Mouse (Mus musculus) forebrain, embryonic 10.5 days (tissue): ENCODE measurements around the gene AC134908.4. TPM values are rescaled to one million over a fixed set of nuclear protein-coding genes. Genes with fewer than 3 reads are reported as not detected.

Source experiments
- DNase-seq: peaks from one replicate; pipeline ENCODE4 v3.0.0-alpha.2; 2017; ENCODE audit warnings: low spot score; ENCODE audit errors: extremely low spot score
- H3K27ac ChIP-seq: fragments of 300-500 bp; sonication (generic); 2 replicates; pipeline ENCODE4 v1.5.1; 2016; ENCODE audit warnings: mild to moderate bottlenecking
- H3K27me3 ChIP-seq: fragments of 300-500 bp; sonication (generic); 2 replicates; pipeline ENCODE4 v1.6.1; 2016; ENCODE audit warnings: mild to moderate bottlenecking; ENCODE audit not compliant: poor library complexity, severe bottlenecking
- H3K36me3 ChIP-seq: fragments of 300-500 bp; sonication (generic); replicated peaks from 2 replicates; pipeline ENCODE4 v1.6.1; 2016; ENCODE audit warnings: mild to moderate bottlenecking, moderate library complexity
- H3K4me1 ChIP-seq: fragments of 300-500 bp; sonication (generic); 2 replicates; pipeline ENCODE4 v1.6.1; 2016
- H3K4me3 ChIP-seq: fragments of 300-500 bp; sonication (generic); 2 replicates; pipeline ENCODE4 v1.5.1; 2016; ENCODE audit warnings: mild to moderate bottlenecking, moderate library complexity
- H3K9me3 ChIP-seq: fragments of 300-500 bp; sonication (generic); 2 replicates; pipeline ENCODE4 v1.6.1; 2016; ENCODE audit warnings: mild to moderate bottlenecking, moderate library complexity
- WGBS: fragments of 180-500 bp; shearing (Covaris S2); methylation state at CpG from one replicate; pipeline ENCODE4 v1.1.7; 2016; 5-methylcytosine and 5-hydroxymethylcytosine counted together
- polyA plus RNA-seq: library from polyadenylated mRNA; unstranded; fragments of >200 nt; fragmentation: Nextera tagmentation; extraction: Ambion mirVana; gene quantifications from 2 replicates; pipeline ENCODE4 v1.2.1, GENCODE M21; 2016

Gene AC134908.4
- polyA plus RNA-seq = 2.4 and 4.0 TPM in 2 replicates

- peaks cover 30% of the 10 kb centered on the region for H3K36me3 ChIP-seq
- WGBS = 1% methylated on average over 6 of the region's 6 CpGs
- H3K27ac ChIP-seq = peak within 1 kb of the TSS; percentile 93
- H3K27me3 ChIP-seq = no peaks in the 10 kb centered on the region
- H3K4me3 ChIP-seq = peak within 1 kb of the TSS; percentile 78
- peak; percentile 90 for DNase-seq
- no peaks in the 10 kb centered on the region for H3K9me3 ChIP-seq
- H3K4me1 ChIP-seq = peaks cover 74% of the 10 kb centered on the region
Measured at GRCm38 (mm10) chr17:25795609-25796092, at the start of gene AC134908.4. AC134908.4 (minus strand) TSS chr17:25795659.

GRCm38 (mm10) chr17:25844396-25844901, 49.0 kb upstream of the AC134908.4 start, which contains the start of gene Rhot2:
Rhot2 (minus strand) TSS chr17:25844851.
- Histone ChIP-seq H3K9me3 (no peaks in the 10 kb centered on the region), H3K4me1 (peaks cover 24% of the 10 kb centered on the region), H3K4me3 (peak within 1 kb of the TSS; percentile 94), H3K36me3 (peaks cover 85% of the 10 kb centered on the region), H3K27ac (peak within 1 kb of the TSS; percentile 93), H3K27me3 (no peaks in the 10 kb centered on the region)
- under 1% methylated on average over 21 of the region's 21 CpGs for WGBS
- DNase-seq = peak; percentile 94

GRCm38 (mm10) chr17:25843636-25844395, 48.4 kb upstream of the AC134908.4 start:
- no peaks in the 10 kb centered on the region for H3K27me3 ChIP-seq
- peaks cover 85% of the 10 kb centered on the region for H3K36me3 ChIP-seq
- no peaks in the 10 kb centered on the region for H3K9me3 ChIP-seq
- 4% methylated on average over 38 of the region's 38 CpGs for WGBS
- peak overlapping the region; percentile 94 for H3K4me3 ChIP-seq
- DNase-seq = no peak
- H3K4me1 ChIP-seq = peaks cover 31% of the 10 kb centered on the region
- peak overlapping the region; percentile 93 for H3K27ac ChIP-seq

- peaks cover 85% of the 10 kb centered on the region for H3K36me3 ChIP-seq
- peak overlapping the region; percentile 94 for H3K4me3 ChIP-seq
- H3K9me3 ChIP-seq = no peaks in the 10 kb centered on the region
- DNase-seq = no peak
- peaks cover 33% of the 10 kb centered on the region for H3K4me1 ChIP-seq
- WGBS = 94% methylated on average over 4 of the region's 4 CpGs
- H3K27ac ChIP-seq = no peak overlapping the region
- no peaks in the 10 kb centered on the region for H3K27me3 ChIP-seq
Measured at GRCm38 (mm10) chr17:25843122-25843521, 47.7 kb upstream of the AC134908.4 start.

GRCm38 (mm10) chr17:25842509-25842908, 47.0 kb upstream of the AC134908.4 start:
- H3K36me3 ChIP-seq = peaks cover 85% of the 10 kb centered on the region
- WGBS = 76% methylated on average over 3 of the region's 3 CpGs
- H3K4me3 ChIP-seq = no peak overlapping the region
- no peak for DNase-seq
- H3K27me3 ChIP-seq = no peaks in the 10 kb centered on the region
- H3K9me3 ChIP-seq = no peaks in the 10 kb centered on the region
- H3K27ac ChIP-seq = no peak overlapping the region
- H3K4me1 ChIP-seq = peaks cover 39% of the 10 kb centered on the region

DNA sequence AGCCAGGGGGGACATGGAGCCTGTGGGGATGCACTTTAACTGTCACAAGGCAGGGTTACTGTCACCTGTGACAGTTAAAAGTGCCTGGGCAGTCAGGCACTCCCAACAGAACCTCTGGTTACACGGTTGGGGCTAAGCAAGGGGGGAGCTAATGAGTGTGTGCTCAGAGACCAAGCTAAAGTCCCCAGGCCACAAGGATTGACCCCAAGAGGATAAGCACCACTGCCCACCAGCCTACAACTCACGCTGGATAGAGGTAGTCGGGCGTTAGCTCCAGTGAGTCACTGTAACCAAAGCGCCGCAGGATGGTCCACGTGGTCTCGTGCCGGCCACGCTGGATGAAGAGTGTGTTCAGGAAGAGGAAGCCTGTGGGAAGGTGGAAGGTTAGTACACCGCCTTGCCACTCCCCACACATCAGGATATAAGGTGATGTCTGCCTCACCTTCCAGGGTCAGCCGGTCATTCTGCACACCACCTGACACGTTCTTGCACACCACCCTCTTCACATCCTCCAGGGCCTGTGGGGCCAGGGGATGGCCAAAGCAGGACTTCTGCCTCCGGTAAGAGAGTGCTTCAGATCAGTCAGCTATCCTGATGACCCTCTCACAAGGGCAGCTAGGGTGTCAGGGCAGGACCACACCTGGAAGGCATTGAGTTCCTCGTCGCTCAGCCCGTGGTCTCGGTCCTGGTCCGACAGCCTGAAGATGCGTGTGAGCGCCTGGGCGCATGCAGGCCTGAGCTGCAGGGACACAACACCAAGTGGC, 45.8 kb upstream of the AC134908.4 start, which contains the start of gene Gm20683:
Gene Gm20683, minus strand, starts transcription at position 647 of the 764 bp plus-strand sequence.
- Histone ChIP-seq H3K4me3 (no peak within 1 kb of the TSS; the same call in 1 of the 2 replicates), H3K27me3 (no peaks in the 10 kb centered on the region), H3K9me3 (no peaks in the 10 kb centered on the region), H3K36me3 (peaks cover 75% of the 10 kb centered on the region), H3K4me1 (peaks cover 51% of the 10 kb centered on the region), H3K27ac (no peak within 1 kb of the TSS)
- 94% methylated on average over 22 of the region's 22 CpGs for WGBS
- no peak for DNase-seq

- no peak for DNase-seq
- peaks cover 75% of the 10 kb centered on the region for H3K36me3 ChIP-seq
- H3K4me1 ChIP-seq = peaks cover 59% of the 10 kb centered on the region
- 95% methylated on average over 6 of the region's 6 CpGs for WGBS
- H3K27me3 ChIP-seq = no peaks in the 10 kb centered on the region
- H3K4me3 ChIP-seq = peak overlapping the region; percentile 18; the same call in 1 of the 2 replicates
- H3K27ac ChIP-seq = no peak overlapping the region
- no peaks in the 10 kb centered on the region for H3K9me3 ChIP-seq
Measured at GRCm38 (mm10) chr17:25840519-25840918, 45.1 kb upstream of the AC134908.4 start.

DNA sequence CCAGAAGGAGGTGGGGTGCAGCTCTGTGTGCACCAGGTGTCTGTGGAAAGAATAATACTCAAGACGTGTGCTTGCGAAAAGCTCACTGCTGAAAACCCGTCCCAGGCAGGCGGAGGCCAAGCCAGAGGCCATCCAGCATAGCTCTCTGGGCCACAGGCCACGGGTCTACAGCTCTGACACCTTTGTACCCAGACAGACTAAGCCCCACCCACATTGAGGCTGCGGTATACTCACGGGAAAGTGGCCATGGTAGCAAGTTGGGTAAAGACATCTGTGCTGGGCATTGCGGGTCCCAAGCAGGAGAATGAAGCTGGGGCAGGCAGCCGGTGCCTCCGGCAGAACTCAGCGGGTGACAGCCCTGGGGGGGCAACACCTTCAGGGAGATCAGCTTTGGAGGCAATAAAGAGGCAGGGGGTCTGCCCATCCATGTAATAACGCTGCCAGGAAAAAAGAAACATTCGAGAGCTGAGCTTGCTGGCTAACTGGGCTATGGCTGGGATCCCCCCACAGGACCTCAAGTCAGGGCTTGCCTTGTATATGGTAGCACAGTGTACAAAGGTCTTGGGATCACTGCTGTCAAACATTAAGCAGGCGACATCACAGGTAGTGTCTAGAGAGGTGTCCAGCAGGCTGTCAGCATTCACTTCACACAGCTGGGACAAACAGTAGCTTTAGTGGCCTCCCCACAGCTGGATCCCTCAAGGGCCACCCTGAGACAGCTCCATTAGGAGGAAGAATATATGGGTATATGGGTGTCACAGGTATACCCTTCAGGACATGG, 44.2 kb upstream of the AC134908.4 start:
- Histone ChIP-seq H3K9me3 (no peaks in the 10 kb centered on the region), H3K36me3 (peaks cover 76% of the 10 kb centered on the region), H3K4me3 (peak overlapping the region; percentile 1), H3K27ac (0 out of 2 replicates have a peak overlapping the region, but pooled peaks have one; percentile 4), H3K27me3 (no peaks in the 10 kb centered on the region), H3K4me1 (peaks cover 63% of the 10 kb centered on the region)
- no peak for DNase-seq
- WGBS = 90% methylated on average over 14 of the region's 14 CpGs

DNA sequence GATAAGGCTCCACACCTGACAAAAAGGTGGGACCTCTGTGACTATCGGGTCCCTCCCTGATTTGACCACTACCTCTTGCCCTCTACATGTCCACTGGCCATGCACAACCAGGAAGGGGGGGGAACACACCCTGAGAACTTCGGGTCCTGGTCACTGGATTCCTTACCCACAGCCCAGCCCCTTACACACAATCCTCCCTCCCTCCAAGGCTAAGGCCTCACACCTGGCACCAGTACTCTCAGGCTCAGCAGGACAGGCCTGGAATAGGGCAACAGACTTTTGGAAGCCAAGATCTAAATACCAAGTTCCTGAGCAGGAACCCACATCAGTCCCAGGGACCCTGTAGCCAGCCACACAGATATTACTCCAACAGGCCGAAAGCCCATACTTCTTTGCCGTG, 43.4 kb upstream of the AC134908.4 start:
- no peak overlapping the region for H3K27ac ChIP-seq
- H3K9me3 ChIP-seq = no peaks in the 10 kb centered on the region
- H3K36me3 ChIP-seq = peaks cover 80% of the 10 kb centered on the region
- DNase-seq = no peak
- peak overlapping the region; percentile 1; the same call in 1 of the 2 replicates for H3K4me3 ChIP-seq
- peaks cover 63% of the 10 kb centered on the region for H3K4me1 ChIP-seq
- WGBS = 90% methylated on average over 4 of the region's 4 CpGs
- no peaks in the 10 kb centered on the region for H3K27me3 ChIP-seq

DNA sequence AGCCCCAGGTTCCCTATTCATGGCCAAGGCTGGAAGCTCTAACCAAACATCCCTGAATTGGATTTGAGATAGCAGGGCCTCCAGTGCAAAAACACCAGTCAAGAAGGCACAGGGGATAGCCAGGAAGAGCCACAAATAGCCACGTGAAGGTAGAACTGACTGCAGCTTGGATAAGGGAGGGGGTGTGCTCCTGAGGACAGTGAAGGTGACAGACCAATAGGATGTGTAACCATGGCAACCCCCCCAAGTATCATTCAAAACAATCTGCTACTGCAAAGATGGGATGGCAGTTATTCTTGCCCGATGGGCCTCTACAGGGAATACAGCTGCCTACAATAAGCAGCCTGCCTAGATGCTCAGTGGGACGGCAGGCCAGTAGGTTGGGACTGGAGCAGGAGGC, 42.1 kb upstream of the AC134908.4 start:
- Histone ChIP-seq H3K27ac (0 out of 2 replicates have a peak overlapping the region, but pooled peaks have one; percentile 81), H3K4me3 (peak overlapping the region; percentile 53; the same call in 1 of the 2 replicates), H3K27me3 (no peaks in the 10 kb centered on the region), H3K9me3 (no peaks in the 10 kb centered on the region), H3K4me1 (peaks cover 58% of the 10 kb centered on the region), H3K36me3 (peaks cover 73% of the 10 kb centered on the region)
- WGBS = 57% methylated on average over 3 of the region's 3 CpGs
- no peak for DNase-seq

DNA sequence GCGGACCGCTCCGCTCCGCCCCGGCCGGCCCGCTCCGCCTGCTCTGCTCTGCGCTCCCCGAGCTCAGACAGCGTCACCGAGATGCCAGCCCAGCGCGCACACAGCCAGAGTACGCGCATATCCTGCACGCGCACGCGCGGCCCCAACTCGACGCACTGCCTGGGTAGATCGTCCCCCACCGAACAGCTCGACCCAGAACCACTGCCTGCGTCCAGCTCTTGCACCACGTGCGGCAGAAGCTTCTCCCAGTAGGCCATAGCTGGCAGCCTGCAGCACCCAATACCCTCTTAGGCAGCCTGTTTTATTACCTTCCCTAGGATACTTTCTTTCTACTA, 41.6 kb upstream of the AC134908.4 start, which contains the start of gene Rhbdl1:
Gene Rhbdl1, minus strand, starts transcription at position 220 of the 335 bp plus-strand sequence.
- peaks cover 68% of the 10 kb centered on the region for H3K36me3 ChIP-seq
- 3% methylated on average over 29 of the region's 29 CpGs for WGBS
- H3K4me1 ChIP-seq = peaks cover 62% of the 10 kb centered on the region
- no peaks in the 10 kb centered on the region for H3K9me3 ChIP-seq
- peak within 1 kb of the TSS; percentile 53 for H3K4me3 ChIP-seq
- DNase-seq = peak; percentile 65
- H3K27me3 ChIP-seq = no peaks in the 10 kb centered on the region
- peak within 1 kb of the TSS; percentile 81 for H3K27ac ChIP-seq
